Mouse (Mus musculus) layer of hippocampus, postnatal 36 days (tissue): ENCODE measurements around the gene Emp1. TPM values are rescaled to one million over a fixed set of nuclear protein-coding genes. Genes with fewer than 3 reads are reported as not detected.
A peak's percentile ranks its signal among the peaks of the same experiment; 100 is the strongest.

Experiments used
- DNase-seq, 2 experiments: peaks; one replicate each; pipeline ENCODE4 v3.0.0; 2022
- total RNA-seq, 2 experiments: library from RNA; stranded (reverse); gene quantifications; 2 replicates each; pipeline ENCODE4 v1.2.3; 2021

Gene Emp1
- total RNA-seq, 2 experiments from 2014 or later: 2.1 to 2.5 TPM

DNA sequence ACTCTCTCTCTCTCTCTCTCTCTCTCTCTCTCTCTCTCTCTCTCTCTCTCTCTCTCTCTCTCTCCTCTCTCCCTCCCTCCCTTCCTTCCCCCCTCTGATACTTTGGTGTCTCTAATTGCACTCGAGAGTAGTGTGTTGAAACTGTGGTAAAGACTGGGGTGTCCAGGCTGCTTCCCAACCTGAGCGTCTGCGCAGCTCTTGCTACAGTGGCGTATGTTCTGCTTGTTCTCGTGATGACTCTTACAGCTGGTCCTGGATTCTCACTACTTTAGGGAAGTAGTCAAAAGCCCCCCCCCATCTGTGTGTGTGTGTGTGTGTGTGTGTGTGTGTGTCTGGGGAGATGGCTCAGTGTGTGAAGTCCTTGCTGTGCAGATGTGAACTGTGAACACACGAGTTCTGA, 50.3 kb downstream of the Emp1 start:
- no peak for DNase-seq

- peak; percentile 72 to 74 for DNase-seq
These were observed 55.1 kb downstream of the Emp1 start for GRCm38 (mm10) chr6:135417459-135417858.

DNA sequence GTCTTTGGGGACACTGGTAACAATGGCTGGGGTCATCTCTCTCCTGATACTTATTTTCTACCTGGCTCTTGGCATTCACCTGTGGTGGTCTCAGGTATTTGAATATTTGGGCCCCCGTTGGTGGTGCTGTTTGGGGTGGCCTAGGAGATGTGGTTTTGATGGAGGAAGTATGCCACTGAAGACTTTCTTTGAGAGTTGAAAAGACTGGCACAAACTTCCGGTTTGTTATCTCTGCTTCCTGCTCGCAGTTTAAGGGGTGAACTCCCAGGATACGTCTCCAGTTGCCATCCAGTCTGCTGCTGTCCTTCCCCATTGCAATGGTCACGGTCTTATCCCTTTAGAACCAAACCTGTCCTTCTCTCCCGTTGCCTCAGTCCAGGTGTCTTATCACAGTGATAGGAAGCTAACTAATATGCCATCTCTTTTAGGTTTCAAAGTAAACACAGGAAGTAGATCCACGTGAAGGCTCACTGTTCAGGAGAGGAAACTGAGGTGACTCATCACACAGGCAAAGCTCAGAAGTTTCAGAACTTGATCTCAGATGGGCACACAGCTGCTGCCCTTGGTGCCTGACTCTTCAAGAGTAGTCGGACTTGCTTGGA, 56.0 kb downstream of the Emp1 start:
- DNase-seq: no peak

DNA sequence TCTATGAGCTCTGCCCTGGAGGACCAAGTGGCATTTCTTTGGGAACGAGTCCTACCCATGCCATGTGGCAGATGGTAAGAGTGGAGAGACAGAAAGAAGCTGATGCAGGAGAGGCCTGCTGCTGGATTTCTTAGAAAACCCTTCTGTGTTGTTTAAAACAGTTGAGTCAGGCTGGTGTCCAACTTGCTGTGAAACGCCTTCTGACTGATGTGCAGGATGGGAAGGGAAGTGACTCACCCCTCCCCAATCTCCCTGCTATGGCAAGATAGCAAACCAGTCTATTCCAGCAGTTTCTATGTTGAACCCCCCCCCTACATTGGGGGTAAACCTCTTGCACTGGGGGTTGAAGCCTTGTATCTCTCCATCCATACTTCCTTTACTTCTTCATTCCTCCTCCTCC, 65.9 kb downstream of the Emp1 start:
- no peak for DNase-seq

GRCm38 (mm10) chr6:135429268-135429909, 67.0 kb downstream of the Emp1 start:
- no peak for DNase-seq

DNA sequence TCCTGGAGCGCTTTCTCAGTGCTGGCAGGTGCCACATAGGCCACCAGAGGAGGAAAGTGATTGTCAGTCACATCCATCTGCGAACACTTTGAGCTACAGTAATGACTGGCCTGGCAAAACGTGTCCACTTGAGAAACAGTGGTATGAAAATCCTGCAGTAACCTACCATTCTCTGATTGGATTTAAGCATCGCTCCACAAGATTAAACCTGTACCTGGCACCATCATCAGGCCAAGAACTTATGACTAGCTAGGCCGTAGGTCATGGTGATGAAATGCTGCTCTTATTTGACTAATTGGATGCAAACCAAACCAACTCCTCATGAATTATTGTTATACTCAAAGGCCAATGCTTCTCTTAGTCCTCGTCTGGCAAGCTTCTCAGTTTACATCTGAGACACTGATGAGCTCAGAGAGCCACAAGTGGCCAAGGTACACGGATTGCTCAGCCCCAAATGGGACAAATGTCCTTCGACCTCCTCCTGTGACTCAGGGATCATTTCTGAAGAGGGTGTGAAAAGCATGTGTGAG, 68.2 kb downstream of the Emp1 start:
- DNase-seq: no peak

Other genes starting within 250 kb of the Emp1 start
- gene Gprc5d, start 244.3 kb upstream of the Emp1 start, total RNA-seq: not detected
- 100 to 1,000 TPM; 157 to 166 TPM for gene Fam234b, start 164.6 kb upstream of the Emp1 start, total RNA-seq
- gene Hebp1, start 164.5 kb upstream of the Emp1 start, total RNA-seq: 10 to 100 TPM; 74.3 to 79.5 TPM
- gene Gsg1, start 108.2 kb upstream of the Emp1 start, total RNA-seq: under 1 TPM in 1 of 2 experiments, not detected in 1; 0.42 TPM
- not detected for gene Pbp2, start 52.1 kb upstream of the Emp1 start, total RNA-seq